Mouse (Mus musculus): ENCODE measurements around the gene 1700020D05Rik. TPM values are rescaled to one million over a fixed set of nuclear protein-coding genes. Genes with fewer than 3 reads are reported as not detected.
"Not testable (repeated sequence)": the region's sequence is repeated elsewhere in the genome, so short reads cannot be mapped to it uniquely, and the experiment has no call there.

1700020D05Rik gene
- polyA plus RNA-seq, 1 experiment from 2014 or later, result 0.25 TPM

DNA sequence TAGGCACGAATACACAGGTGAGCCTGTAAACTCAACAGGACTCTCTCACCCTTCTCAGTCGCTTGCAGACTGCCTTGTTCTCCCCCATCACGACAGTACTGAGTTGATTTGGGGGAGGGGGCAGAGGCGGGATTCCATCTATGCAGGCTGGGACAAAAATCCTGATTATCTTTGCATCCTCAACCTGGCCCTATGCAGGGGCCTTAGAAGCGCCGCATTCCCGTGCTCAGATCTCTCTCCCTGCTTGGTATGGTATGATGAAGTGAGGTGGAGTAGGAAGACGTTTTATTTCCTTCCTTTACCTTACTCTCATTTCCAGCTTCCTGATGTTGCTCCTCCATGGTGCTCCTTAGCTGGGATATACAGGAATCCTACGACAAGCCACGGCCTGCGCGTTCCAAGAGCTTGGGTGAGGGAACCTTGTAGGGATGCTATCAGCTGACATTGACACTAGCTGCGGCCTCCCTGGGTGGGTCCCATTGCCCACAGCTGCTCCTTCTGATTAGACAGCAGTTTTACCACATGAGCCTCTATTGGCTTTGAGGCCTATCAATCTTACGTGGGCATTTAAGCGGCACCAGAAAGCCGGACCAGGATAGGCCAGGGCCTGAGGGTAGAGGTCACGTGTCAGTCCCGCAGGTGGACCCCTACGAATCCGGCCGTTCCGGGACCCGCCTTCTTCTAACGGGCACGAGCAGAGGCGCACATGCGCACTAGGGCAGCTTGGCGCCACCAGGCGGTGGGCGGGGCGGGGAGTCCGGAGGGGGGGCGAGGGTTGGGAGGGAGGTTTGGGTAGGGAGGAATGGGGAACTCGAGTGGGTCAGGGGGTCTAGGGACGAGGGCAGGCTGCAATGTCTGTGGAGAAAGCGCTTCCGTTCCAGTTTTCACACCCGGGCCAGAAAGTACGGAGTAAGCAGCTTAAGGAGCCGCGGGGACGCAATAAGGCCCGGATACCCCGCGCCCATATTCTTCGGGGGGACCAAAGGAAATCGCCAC lies 6.7 kb upstream of the 1700020D05Rik start, which contains the start of gene Snx32:
TSS of gene Snx32 (minus strand) at position 508 of the 996 bp plus-strand sequence.
- Histone ChIP-seq H3K9me3 (ENCODE audit: control insufficient read depth, low read depth, low read length) (no peaks in the 10 kb centered on the region), H3K9ac (replicated peaks; ENCODE audit: low read depth, low read length) (peak within 1 kb of the TSS; percentile 57), H3K36me3 (ENCODE audit: control insufficient read depth, insufficient read depth, low read length) (no peaks in the 10 kb centered on the region), H3K4me2 (replicated peaks; ENCODE audit: low read depth, low read length) (peak within 1 kb of the TSS; percentile 76), H3K4me1 (ENCODE audit: control insufficient read depth, insufficient read depth, low read length) (peaks cover 8% of the 10 kb centered on the region; the same call in 1 of the 2 replicates), H3K4me3 (ENCODE audit: low read depth, low read length) (peak within 1 kb of the TSS; percentile 45), H3K27ac (ENCODE audit: low read length) (0 out of 2 replicates have a peak within 1 kb of the TSS, but pooled peaks have one; percentile 10), H3K27me3 (ENCODE audit: control insufficient read depth, insufficient read depth, low read length) (no peaks in the 10 kb centered on the region)
- ATAC-seq (ENCODE audit: insufficient number of reproducible peaks, insufficient read depth, low FRiP score, low read depth), result peak; percentile 99
- 3% methylated on average over 46 of the region's 47 CpGs for WGBS

DNA sequence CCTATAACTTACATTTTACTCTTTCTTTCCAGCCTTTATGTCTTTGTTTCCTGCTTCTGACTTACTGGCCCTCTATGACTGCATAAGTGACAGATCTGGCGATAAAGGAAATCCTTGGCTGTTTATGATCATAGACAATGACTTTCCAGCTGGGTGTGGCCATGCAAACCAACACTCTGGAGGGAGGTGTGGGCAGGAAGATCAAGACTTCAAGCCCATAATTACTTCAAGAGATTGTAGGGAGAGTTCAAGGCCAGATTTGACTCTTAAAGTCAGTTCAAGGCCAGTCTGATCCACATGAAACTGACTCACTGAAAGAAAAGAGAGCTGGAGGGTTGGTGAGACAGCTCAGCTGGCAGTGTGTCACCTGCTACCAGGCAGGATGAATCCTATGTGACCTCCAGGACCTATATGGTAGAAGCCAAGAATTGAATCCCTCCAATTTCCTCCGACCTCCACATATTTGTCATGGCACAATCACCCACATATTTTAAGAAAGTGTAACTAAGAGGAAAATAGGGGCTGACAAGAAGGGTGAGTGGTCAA lies 3.2 kb downstream of the 1700020D05Rik start:
- Histone ChIP-seq H3K4me2 (replicated peaks; ENCODE audit: low read depth, low read length) (no peak overlapping the region), H3K27ac (ENCODE audit: low read length) (no peak overlapping the region), H3K9me3 (ENCODE audit: control insufficient read depth, low read depth, low read length) (no peaks in the 10 kb centered on the region), H3K9ac (replicated peaks; ENCODE audit: low read depth, low read length) (no peak overlapping the region), H3K4me3 (ENCODE audit: low read depth, low read length) (no peak overlapping the region), H3K36me3 (ENCODE audit: control insufficient read depth, insufficient read depth, low read length) (peaks cover 16% of the 10 kb centered on the region), H3K4me1 (ENCODE audit: control insufficient read depth, insufficient read depth, low read length) (no peaks in the 10 kb centered on the region), H3K27me3 (ENCODE audit: control insufficient read depth, insufficient read depth, low read length) (no peaks in the 10 kb centered on the region)
- WGBS, result 84% methylated on average over 2 of the region's 2 CpGs
- ATAC-seq (ENCODE audit: insufficient number of reproducible peaks, insufficient read depth, low FRiP score, low read depth), result no peak

DNA sequence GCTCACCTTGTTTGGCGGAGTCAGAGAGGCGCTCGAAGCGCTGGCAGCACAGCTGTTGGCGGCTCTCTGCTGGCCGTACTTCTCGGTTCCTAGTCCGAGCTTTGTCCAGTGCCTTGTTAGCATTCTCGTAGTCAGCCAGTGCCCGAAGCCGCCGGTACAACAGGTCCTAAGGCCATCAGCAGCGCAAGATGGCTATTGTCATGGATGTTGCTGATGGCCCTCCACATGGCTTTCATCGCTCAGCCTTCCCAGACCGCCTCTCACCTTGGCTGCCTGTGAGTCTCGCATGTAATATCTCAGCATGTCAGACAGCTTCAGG lies 7.6 kb downstream of the 1700020D05Rik start:
- WGBS, result 85% methylated on average over 16 of the region's 16 CpGs
- Histone ChIP-seq H3K27me3 (ENCODE audit: control insufficient read depth, insufficient read depth, low read length) (no peaks in the 10 kb centered on the region), H3K9ac (replicated peaks; ENCODE audit: low read depth, low read length) (no peak overlapping the region), H3K4me1 (ENCODE audit: control insufficient read depth, insufficient read depth, low read length) (0 out of 2 replicates have a peak, but pooled peaks cover 2% of the 10 kb centered on the region), H3K4me3 (ENCODE audit: low read depth, low read length) (no peak overlapping the region), H3K36me3 (ENCODE audit: control insufficient read depth, insufficient read depth, low read length) (peaks cover 41% of the 10 kb centered on the region), H3K9me3 (ENCODE audit: control insufficient read depth, low read depth, low read length) (no peaks in the 10 kb centered on the region), H3K27ac (ENCODE audit: low read length) (no peak overlapping the region), H3K4me2 (replicated peaks; ENCODE audit: low read depth, low read length) (no peak overlapping the region)
- no peak for ATAC-seq (ENCODE audit: insufficient number of reproducible peaks, insufficient read depth, low FRiP score, low read depth)

DNA sequence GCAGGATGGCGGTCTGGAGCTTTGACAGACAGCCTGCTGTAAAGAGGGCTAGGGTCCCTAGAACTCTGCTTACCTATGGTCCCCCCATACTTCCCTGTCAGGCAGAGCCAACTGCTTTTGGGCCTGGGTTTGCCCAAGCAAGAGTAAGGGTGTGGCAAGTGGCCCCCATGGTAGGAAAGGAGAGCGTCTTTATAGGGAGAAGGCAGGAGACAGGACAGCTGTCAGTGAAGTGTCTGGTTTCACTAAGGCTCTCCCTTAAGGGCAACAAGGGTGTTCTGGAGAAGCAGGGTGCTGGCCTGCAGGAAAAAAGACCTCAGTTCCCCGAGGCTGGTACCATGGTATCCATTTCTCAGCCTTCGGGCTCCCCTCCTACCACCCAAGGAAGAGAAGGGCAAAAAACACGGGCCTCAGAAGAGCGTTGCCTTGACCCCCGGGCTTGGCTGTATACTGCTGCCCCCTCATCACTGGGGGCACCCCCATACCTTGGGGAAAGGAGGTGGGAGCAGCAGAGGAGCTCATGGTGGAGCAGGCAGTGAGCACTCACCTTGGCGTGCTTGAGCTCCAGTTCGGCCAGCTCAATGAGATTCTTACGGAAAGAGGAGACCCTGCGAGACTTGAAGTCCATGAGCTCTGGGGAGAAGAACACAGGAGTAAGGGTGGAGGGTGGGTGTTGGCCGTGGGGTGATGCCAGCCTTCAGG lies 8.1 kb downstream of the 1700020D05Rik start:
- no peak overlapping the region for H3K27ac ChIP-seq (ENCODE audit: low read length)
- no peaks in the 10 kb centered on the region for H3K9me3 ChIP-seq (ENCODE audit: control insufficient read depth, low read depth, low read length)
- no peak for ATAC-seq (ENCODE audit: insufficient number of reproducible peaks, insufficient read depth, low FRiP score, low read depth)
- 0 out of 2 replicates have a peak, but pooled peaks cover 2% of the 10 kb centered on the region for H3K4me1 ChIP-seq (ENCODE audit: control insufficient read depth, insufficient read depth, low read length)
- no peak overlapping the region for H3K4me2 ChIP-seq (replicated peaks; ENCODE audit: low read depth, low read length)
- H3K27me3 ChIP-seq (ENCODE audit: control insufficient read depth, insufficient read depth, low read length), result no peaks in the 10 kb centered on the region
- H3K9ac ChIP-seq (replicated peaks; ENCODE audit: low read depth, low read length), result no peak overlapping the region
- 74% methylated on average over 12 of the region's 12 CpGs for WGBS
- H3K4me3 ChIP-seq (ENCODE audit: low read depth, low read length), result no peak overlapping the region
- H3K36me3 ChIP-seq (ENCODE audit: control insufficient read depth, insufficient read depth, low read length), result peaks cover 41% of the 10 kb centered on the region

DNA sequence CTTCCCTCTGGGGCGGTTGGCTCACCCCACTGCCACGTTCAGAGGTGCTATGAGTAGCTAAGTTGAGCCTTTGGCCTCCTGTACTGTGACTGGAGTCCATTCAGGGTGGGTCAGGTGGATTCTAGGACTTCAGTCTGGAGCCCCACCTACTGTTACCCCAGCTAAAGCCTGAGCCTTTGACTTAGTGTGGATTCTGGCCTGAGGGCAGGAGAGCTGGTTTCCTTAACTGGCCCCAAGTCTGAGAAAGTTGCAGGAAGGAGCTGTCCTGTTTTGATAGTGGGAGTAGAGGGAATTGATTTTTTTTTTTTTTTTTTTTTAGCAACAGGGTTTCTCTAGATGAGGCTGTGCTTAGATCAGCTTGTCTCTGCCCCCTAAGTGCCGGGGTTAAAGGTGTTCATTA lies 9.3 kb downstream of the 1700020D05Rik start:
- H3K27ac ChIP-seq (ENCODE audit: low read length), result no peak overlapping the region
- H3K27me3 ChIP-seq (ENCODE audit: control insufficient read depth, insufficient read depth, low read length), result no peaks in the 10 kb centered on the region
- ATAC-seq (ENCODE audit: insufficient number of reproducible peaks, insufficient read depth, low FRiP score, low read depth), result no peak
- H3K36me3 ChIP-seq (ENCODE audit: control insufficient read depth, insufficient read depth, low read length), result peaks cover 41% of the 10 kb centered on the region
- no peak overlapping the region for H3K9ac ChIP-seq (replicated peaks; ENCODE audit: low read depth, low read length)
- 82% methylated on average over 3 of the region's 3 CpGs for WGBS
- H3K4me3 ChIP-seq (ENCODE audit: low read depth, low read length), result no peak overlapping the region
- H3K4me2 ChIP-seq (replicated peaks; ENCODE audit: low read depth, low read length), result no peak overlapping the region
- 0 out of 2 replicates have a peak, but pooled peaks cover 6% of the 10 kb centered on the region for H3K4me1 ChIP-seq (ENCODE audit: control insufficient read depth, insufficient read depth, low read length)
- H3K9me3 ChIP-seq (ENCODE audit: control insufficient read depth, low read depth, low read length), result no peaks in the 10 kb centered on the region

DNA sequence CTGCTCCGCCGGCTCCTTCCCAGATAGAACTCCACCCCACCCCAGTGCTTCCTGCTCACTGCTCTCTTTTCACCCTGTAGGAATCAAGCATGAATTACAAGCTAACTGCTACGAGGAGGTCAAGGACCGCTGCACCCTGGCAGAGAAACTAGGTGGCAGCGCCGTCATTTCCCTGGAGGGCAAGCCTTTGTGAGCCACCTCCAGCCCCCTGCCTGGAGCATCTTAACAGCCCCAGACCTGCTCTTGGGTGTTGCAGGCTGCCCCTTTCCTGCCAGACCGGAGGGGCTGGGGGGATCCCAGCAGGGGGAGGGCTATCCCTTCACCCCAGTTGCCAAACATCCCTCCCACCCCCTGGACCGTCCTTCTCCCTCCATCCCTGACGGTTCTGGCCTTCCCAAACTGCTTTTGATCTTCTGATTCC lies 10.3 kb downstream of the 1700020D05Rik start:
- H3K9ac ChIP-seq (replicated peaks; ENCODE audit: low read depth, low read length); H3K27ac ChIP-seq (ENCODE audit: low read length); H3K4me3 ChIP-seq (ENCODE audit: low read depth, low read length); H3K27me3 ChIP-seq (ENCODE audit: control insufficient read depth, insufficient read depth, low read length); H3K4me2 ChIP-seq (replicated peaks; ENCODE audit: low read depth, low read length); H3K9me3 ChIP-seq (ENCODE audit: control insufficient read depth, low read depth, low read length); ATAC-seq (ENCODE audit: insufficient number of reproducible peaks, insufficient read depth, low FRiP score, low read depth): not testable (repeated sequence)
- Histone ChIP-seq H3K4me1 (ENCODE audit: control insufficient read depth, insufficient read depth, low read length) (0 out of 2 replicates have a peak, but pooled peaks cover 11% of the 10 kb centered on the region), H3K36me3 (ENCODE audit: control insufficient read depth, insufficient read depth, low read length) (peaks cover 41% of the 10 kb centered on the region)
- 75% methylated on average over 9 of the region's 9 CpGs for WGBS

DNA sequence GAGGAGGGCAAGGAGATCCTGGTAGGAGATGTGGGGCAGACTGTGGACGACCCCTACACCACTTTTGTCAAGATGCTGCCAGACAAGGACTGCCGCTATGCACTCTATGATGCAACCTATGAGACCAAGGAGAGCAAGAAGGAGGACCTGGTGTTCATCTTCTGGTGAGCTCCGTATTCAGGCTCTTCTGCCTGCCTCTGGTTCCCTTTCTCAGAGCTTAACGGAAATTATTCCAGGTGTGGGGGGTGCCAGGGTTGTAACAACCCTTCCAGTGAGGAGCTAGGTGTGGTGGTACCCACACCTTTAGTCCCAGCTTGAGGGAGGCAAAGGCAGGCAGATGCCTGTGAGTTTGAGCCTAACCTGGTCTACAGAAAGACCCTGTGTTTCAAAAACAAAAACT lies 10.9 kb downstream of the 1700020D05Rik start:
- ATAC-seq (ENCODE audit: insufficient number of reproducible peaks, insufficient read depth, low FRiP score, low read depth), result no peak
- no peak overlapping the region for H3K4me3 ChIP-seq (ENCODE audit: low read depth, low read length)
- H3K27me3 ChIP-seq (ENCODE audit: control insufficient read depth, insufficient read depth, low read length), result no peaks in the 10 kb centered on the region
- H3K4me1 ChIP-seq (ENCODE audit: control insufficient read depth, insufficient read depth, low read length), result 0 out of 2 replicates have a peak, but pooled peaks cover 11% of the 10 kb centered on the region
- H3K9me3 ChIP-seq (ENCODE audit: control insufficient read depth, low read depth, low read length), result no peaks in the 10 kb centered on the region
- WGBS, result 84% methylated on average over 4 of the region's 4 CpGs
- no peak overlapping the region for H3K27ac ChIP-seq (ENCODE audit: low read length)
- peaks cover 41% of the 10 kb centered on the region for H3K36me3 ChIP-seq (ENCODE audit: control insufficient read depth, insufficient read depth, low read length)
- no peak overlapping the region for H3K9ac ChIP-seq (replicated peaks; ENCODE audit: low read depth, low read length)
- no peak overlapping the region for H3K4me2 ChIP-seq (replicated peaks; ENCODE audit: low read depth, low read length)
